Mouse (Mus musculus) heart, postnatal 0 days (tissue): ENCODE measurements around the gene Tmem269. TPM values are rescaled to one million over a fixed set of nuclear protein-coding genes. Genes with fewer than 3 reads are reported as not detected.

Experiments used
- ATAC-seq: fragments of 200-750 bp; cut with Nextera tagmentation; 2 replicates; pipeline ENCODE4 v1.8.0; 2017; ENCODE audit warnings: low read depth, moderate number of reproducible peaks, moderate library complexity; ENCODE audit not compliant: insufficient read depth
- DNase-seq: peaks from one replicate; pipeline ENCODE4 v3.0.0-alpha.2; 2016; ENCODE audit warnings: low spot score
- H3K27ac ChIP-seq: fragments of 300-500 bp; sonication (generic); 2 replicates; pipeline ENCODE4 v1.5.1; 2014; ENCODE audit warnings: low read depth, mild to moderate bottlenecking
- H3K27me3 ChIP-seq: fragments of 300-500 bp; sonication (generic); 2 replicates; pipeline ENCODE4 v1.6.1; 2014; ENCODE audit warnings: low read length, mixed read lengths; ENCODE audit not compliant: control insufficient read depth, insufficient read depth
- H3K36me3 ChIP-seq: fragments of 300-500 bp; sonication (generic); replicated peaks from 2 replicates; pipeline ENCODE4 v1.6.1; 2014; ENCODE audit warnings: low read length, mixed read lengths; ENCODE audit not compliant: control insufficient read depth, insufficient read depth
- H3K4me1 ChIP-seq: fragments of 300-500 bp; sonication (generic); 2 replicates; pipeline ENCODE4 v1.6.1; 2014; ENCODE audit warnings: antibody characterized with exemption; ENCODE audit not compliant: control insufficient read depth, insufficient read depth
- H3K4me2 ChIP-seq: fragments of 300-500 bp; sonication (generic); 2 replicates; pipeline ENCODE4 v1.6.1; 2014; ENCODE audit warnings: low read depth, mild to moderate bottlenecking, low read length, moderate library complexity
- H3K4me3 ChIP-seq: fragments of 300-500 bp; sonication (generic); 2 replicates; pipeline ENCODE4 v1.5.1; 2014; ENCODE audit warnings: low read depth, low read length
- H3K9ac ChIP-seq: fragments of 300-500 bp; sonication (generic); replicated peaks from 2 replicates; pipeline ENCODE4 v1.6.1; 2014; ENCODE audit warnings: low read depth, low read length, mixed read lengths
- H3K9me3 ChIP-seq: fragments of 300-500 bp; sonication (generic); replicated peaks from 2 replicates; pipeline ENCODE4 v1.6.1; 2016; ENCODE audit warnings: low read length; ENCODE audit not compliant: control insufficient read depth
- CTCF ChIP-seq: IDR thresholded peaks from 2 replicates; pipeline ENCODE4 v1.5.1; 2016; ENCODE audit warnings: antibody characterized with exemption, control low read depth, low read depth
- EP300 ChIP-seq: IDR thresholded peaks from 2 replicates; pipeline ENCODE4 v1.6.1; 2016; ENCODE audit warnings: antibody characterized with exemption, low read depth
- WGBS: fragments of 180-500 bp; shearing (Covaris S2); extraction: QIAGEN DNeasy Blood & Tissue Kit; methylation state at CpG from one replicate; pipeline ENCODE4 v1.1.7; 2014; 5-methylcytosine and 5-hydroxymethylcytosine counted together
- polyA plus RNA-seq: library from polyadenylated mRNA; unstranded; fragments of >200 nt; fragmentation: Nextera tagmentation; extraction: Ambion mirVana; gene quantifications from 2 replicates; pipeline ENCODE4 v1.2.1, GENCODE M21; 2015
- total RNA-seq: library from RNA; depleted of rRNA; stranded (reverse); fragments of >200 nt; gene quantifications from 2 replicates; pipeline ENCODE4 v1.2.3, GENCODE M21; 2014; ENCODE audit warnings: low replicate concordance

Gene Tmem269
- total and polyA plus RNA-seq, 2 experiments from 2014 or later, result not detected

GRCm38 (mm10) chr4:119223696-119224095 lies 5.7 kb upstream of the Tmem269 start:
- Histone ChIP-seq H3K9me3 (no peaks in the 10 kb centered on the region), H3K4me3 (no peak overlapping the region), H3K9ac (no peak overlapping the region), H3K4me2 (no peak overlapping the region), H3K4me1 (no peaks in the 10 kb centered on the region), H3K27me3 (no peaks in the 10 kb centered on the region), H3K36me3 (peaks cover 45% of the 10 kb centered on the region), H3K27ac (no peak overlapping the region)
- DNase-seq (peak; percentile 19), ATAC-seq (peak; percentile 41; the same call in 1 of the 2 replicates)
- 91% methylated on average over 1 of the region's 1 CpGs for WGBS
- TF ChIP-seq CTCF (peak; percentile 68), EP300 (no peak)

GRCm38 (mm10) chr4:119216667-119217066 lies 1.4 kb downstream of the Tmem269 start:
- H3K4me3 ChIP-seq, result no peak overlapping the region
- ATAC-seq, result peak; percentile 62
- H3K27me3 ChIP-seq, result no peaks in the 10 kb centered on the region
- 48% methylated on average over 8 of the region's 8 CpGs for WGBS
- TF ChIP-seq CTCF (no peak), EP300 (no peak)
- no peaks in the 10 kb centered on the region for H3K9me3 ChIP-seq
- H3K4me1 ChIP-seq, result peaks cover 10% of the 10 kb centered on the region; the same call in 1 of the 2 replicates
- peak; percentile 25 for DNase-seq
- H3K4me2 ChIP-seq, result no peak overlapping the region
- no peak overlapping the region for H3K27ac ChIP-seq
- H3K9ac ChIP-seq, result no peak overlapping the region
- H3K36me3 ChIP-seq, result no peaks in the 10 kb centered on the region

GRCm38 (mm10) chr4:119204672-119205071 lies 13.3 kb downstream of the Tmem269 start:
- H3K27ac ChIP-seq, result no peak overlapping the region

GRCm38 (mm10) chr4:119198105-119198504 lies 19.9 kb downstream of the Tmem269 start:
- TF ChIP-seq EP300 (no peak), CTCF (no peak)
- no peak overlapping the region for H3K4me3 ChIP-seq
- no peak overlapping the region for H3K27ac ChIP-seq
- H3K27me3 ChIP-seq, result no peaks in the 10 kb centered on the region
- peaks cover 13% of the 10 kb centered on the region; the same call in 1 of the 2 replicates for H3K36me3 ChIP-seq
- H3K4me1 ChIP-seq, result peaks cover 7% of the 10 kb centered on the region
- no peak overlapping the region for H3K9ac ChIP-seq
- H3K9me3 ChIP-seq, result no peaks in the 10 kb centered on the region
- DNase-seq (no peak), ATAC-seq (no peak)
- no peak overlapping the region for H3K4me2 ChIP-seq
- WGBS, result 73% methylated on average over 6 of the region's 6 CpGs

More at GRCm38 (mm10) chr4:119204672-119205071, 13.3 kb downstream of the Tmem269 start:
- Histone ChIP-seq H3K4me1 (no peaks in the 10 kb centered on the region), H3K36me3 (peaks cover 13% of the 10 kb centered on the region; the same call in 1 of the 2 replicates), H3K4me3 (no peak overlapping the region), H3K27me3 (no peaks in the 10 kb centered on the region), H3K9ac (no peak overlapping the region), H3K9me3 (no peaks in the 10 kb centered on the region), H3K4me2 (no peak overlapping the region)
- 19% methylated on average over 8 of the region's 8 CpGs for WGBS
- TF ChIP-seq CTCF (peak; percentile 90), EP300 (no peak)
- peak; percentile 69 for DNase-seq
- ATAC-seq, result peak; percentile 69; the same call in 1 of the 2 replicates

- Histone ChIP-seq H3K4me3 (peak overlapping the region; percentile 90), H3K4me2 (peak overlapping the region; percentile 66), H3K36me3 (peaks cover 2% of the 10 kb centered on the region; the same call in 1 of the 2 replicates), H3K9ac (peak overlapping the region; percentile 88), H3K27me3 (no peaks in the 10 kb centered on the region), H3K27ac (peak overlapping the region; percentile 72), H3K4me1 (peaks cover 7% of the 10 kb centered on the region), H3K9me3 (no peaks in the 10 kb centered on the region)
- ATAC-seq (no peak), DNase-seq (no peak)
- 12% methylated on average over 18 of the region's 18 CpGs for WGBS
- TF ChIP-seq EP300, result no peak
- no peak for TF ChIP-seq CTCF
Observed at GRCm38 (mm10) chr4:119195582-119196320, 22.3 kb downstream of the Tmem269 start.
